Mouse (Mus musculus) liver, postnatal 0 days (tissue): Measurements from ENCODE around the gene Ppp1r9b. TPM values are rescaled to one million over a fixed set of nuclear protein-coding genes. Genes with fewer than 3 reads are reported as not detected.
"Not testable (repeated sequence)": the region's sequence is repeated elsewhere in the genome, so short reads cannot be mapped to it uniquely, and the experiment has no call there.

Experiments
- ATAC-seq: fragments of 200-750 bp; cut with Nextera tagmentation; 2 replicates; pipeline ENCODE4 v1.8.0; 2017; ENCODE audit warnings: mild to moderate bottlenecking, moderate library complexity
- DNase-seq: peaks from one replicate; pipeline ENCODE4 v3.0.0-alpha.2; 2016
- H3K27ac ChIP-seq: fragments of 300-500 bp; sonication (generic); 2 replicates; pipeline ENCODE4 v1.5.1; 2014; ENCODE audit warnings: antibody characterized with exemption, moderate library complexity, mild to moderate bottlenecking, low read depth
- H3K27me3 ChIP-seq: fragments of 300-500 bp; sonication (generic); 2 replicates; pipeline ENCODE4 v1.6.1; 2014; ENCODE audit warnings: low read length, control low read depth, mixed read lengths; ENCODE audit not compliant: insufficient read depth
- H3K36me3 ChIP-seq: fragments of 300-500 bp; sonication (generic); replicated peaks from 2 replicates; pipeline ENCODE4 v1.6.1; 2014; ENCODE audit warnings: mild to moderate bottlenecking, control low read depth, low read length, moderate library complexity, mixed read lengths; ENCODE audit not compliant: insufficient read depth
- H3K4me1 ChIP-seq: fragments of 300-500 bp; sonication (generic); 2 replicates; pipeline ENCODE4 v1.6.1; 2014; ENCODE audit warnings: antibody characterized with exemption, mild to moderate bottlenecking, control low read depth; ENCODE audit not compliant: insufficient read depth
- H3K4me2 ChIP-seq: fragments of 300-500 bp; sonication (generic); 2 replicates; pipeline ENCODE4 v1.6.1; 2014; ENCODE audit warnings: low read depth, mild to moderate bottlenecking, low read length, moderate library complexity, mixed read lengths
- H3K4me3 ChIP-seq: fragments of 300-500 bp; sonication (generic); 2 replicates; pipeline ENCODE4 v1.5.1; 2014; ENCODE audit warnings: low read depth, low read length
- H3K9ac ChIP-seq: fragments of 300-500 bp; sonication (generic); replicated peaks from 2 replicates; pipeline ENCODE4 v1.6.1; 2014; ENCODE audit warnings: mild to moderate bottlenecking, moderate library complexity
- H3K9me3 ChIP-seq: fragments of 300-500 bp; sonication (generic); 2 replicates; pipeline ENCODE4 v1.6.1; 2016; ENCODE audit warnings: mild to moderate bottlenecking, control low read depth, low read length, mixed read lengths
- CTCF ChIP-seq: sonication (generic); IDR thresholded peaks from 2 replicates; pipeline ENCODE4 v1.5.1; 2016; ENCODE audit warnings: antibody characterized with exemption, low read depth
- EP300 ChIP-seq: IDR thresholded peaks from 2 replicates; pipeline ENCODE4 v1.6.1; 2016; ENCODE audit warnings: antibody characterized with exemption, low read depth, mild to moderate bottlenecking
- WGBS: fragments of 180-500 bp; shearing (Covaris S2); extraction: QIAGEN DNeasy Blood & Tissue Kit; methylation state at CpG from one replicate; pipeline ENCODE4 v1.1.7; 2014; ENCODE audit not compliant: insufficient replicate concordance; 5-methylcytosine and 5-hydroxymethylcytosine counted together
- polyA plus RNA-seq: library from polyadenylated mRNA; unstranded; fragments of >200 nt; fragmentation: Nextera tagmentation; extraction: Ambion mirVana; gene quantifications from 2 replicates; pipeline ENCODE4 v1.2.1, GENCODE M21; 2015

Gene Ppp1r9b
- polyA plus RNA-seq, 1 experiment from 2014 or later: 6.1 TPM

- Histone ChIP-seq H3K27me3 (peaks cover 34% of the 10 kb centered on the region), H3K4me2 (peak overlapping the region; percentile 75), H3K4me3 (peak overlapping the region; percentile 78), H3K36me3 (peaks cover 3% of the 10 kb centered on the region), H3K9ac (peak overlapping the region; percentile 95), H3K4me1 (peaks cover 38% of the 10 kb centered on the region), H3K9me3 (no peaks in the 10 kb centered on the region), H3K27ac (peak overlapping the region; percentile 99)
- no peak for ATAC-seq
- TF ChIP-seq EP300 (no peak), CTCF (no peak)
- WGBS: 2% methylated on average over 23 of the region's 40 CpGs
- DNase-seq: no peak
Observed at GRCm38 (mm10) chr11:95010141-95010739, 19.4 kb downstream of the Ppp1r9b start.

GRCm38 (mm10) chr11:95010841-95011403 is 20.1 kb downstream of the Ppp1r9b start:
- ATAC-seq, DNase-seq, H3K36me3 ChIP-seq, H3K9me3 ChIP-seq: not testable (repeated sequence)
- 30% methylated on average over 4 of the region's 4 CpGs for WGBS
- H3K4me1 ChIP-seq: peaks cover 36% of the 10 kb centered on the region
- peak overlapping the region; percentile 75 for H3K4me2 ChIP-seq
- H3K9ac ChIP-seq: peak overlapping the region; percentile 95
- peak overlapping the region; percentile 78 for H3K4me3 ChIP-seq
- H3K27ac ChIP-seq: peak overlapping the region; percentile 99
- peaks cover 34% of the 10 kb centered on the region for H3K27me3 ChIP-seq

- H3K9ac ChIP-seq: peak overlapping the region; percentile 95
- no peaks in the 10 kb centered on the region for H3K9me3 ChIP-seq
- H3K4me2 ChIP-seq: peak overlapping the region; percentile 75
- ATAC-seq (no peak), DNase-seq (no peak)
- 6% methylated on average over 1 of the region's 1 CpGs for WGBS
- H3K4me1 ChIP-seq: peaks cover 32% of the 10 kb centered on the region
- H3K27me3 ChIP-seq: peaks cover 34% of the 10 kb centered on the region
- H3K4me3 ChIP-seq: peak overlapping the region; percentile 78
- 0 out of 2 replicates have a peak, but pooled peaks cover 3% of the 10 kb centered on the region for H3K36me3 ChIP-seq
- TF ChIP-seq EP300 (no peak), CTCF (no peak)
- H3K27ac ChIP-seq: peak overlapping the region; percentile 99
Observed at GRCm38 (mm10) chr11:95011416-95011815, 20.6 kb downstream of the Ppp1r9b start.

- peak overlapping the region; percentile 78 for H3K4me3 ChIP-seq
- 0 out of 2 replicates have a peak, but pooled peaks cover 3% of the 10 kb centered on the region for H3K36me3 ChIP-seq
- peak; percentile 96 for ATAC-seq
- 36% methylated on average over 3 of the region's 3 CpGs for WGBS
- TF ChIP-seq EP300 (peak; percentile 98), CTCF (no peak)
- peak overlapping the region; percentile 95 for H3K9ac ChIP-seq
- peak overlapping the region; percentile 75 for H3K4me2 ChIP-seq
- peak; percentile 68 for DNase-seq
- H3K27me3 ChIP-seq: peaks cover 34% of the 10 kb centered on the region
- no peaks in the 10 kb centered on the region for H3K9me3 ChIP-seq
- H3K27ac ChIP-seq: peak overlapping the region; percentile 99
- peaks cover 27% of the 10 kb centered on the region for H3K4me1 ChIP-seq
Observed at GRCm38 (mm10) chr11:95012075-95012474, 21.2 kb downstream of the Ppp1r9b start.

- peak overlapping the region; percentile 47 for H3K9ac ChIP-seq
- 49% methylated on average over 3 of the region's 3 CpGs for WGBS
- TF ChIP-seq EP300 (no peak), CTCF (no peak)
- 0 out of 2 replicates have a peak, but pooled peaks cover 3% of the 10 kb centered on the region for H3K36me3 ChIP-seq
- peaks cover 34% of the 10 kb centered on the region for H3K27me3 ChIP-seq
- H3K27ac ChIP-seq: peak overlapping the region; percentile 99
- H3K4me2 ChIP-seq: peak overlapping the region; percentile 75
- peak overlapping the region; percentile 78 for H3K4me3 ChIP-seq
- DNase-seq (no peak), ATAC-seq (no peak)
- no peaks in the 10 kb centered on the region for H3K9me3 ChIP-seq
- peaks cover 23% of the 10 kb centered on the region; the same call in 1 of the 2 replicates for H3K4me1 ChIP-seq
Observed at GRCm38 (mm10) chr11:95012487-95012886, 21.7 kb downstream of the Ppp1r9b start.

GRCm38 (mm10) chr11:95015484-95015883 is 24.6 kb downstream of the Ppp1r9b start:
- 60% methylated on average over 3 of the region's 3 CpGs for WGBS
- no peak overlapping the region for H3K27ac ChIP-seq
- peaks cover 28% of the 10 kb centered on the region for H3K27me3 ChIP-seq
- ATAC-seq (no peak), DNase-seq (no peak)
- no peak overlapping the region for H3K4me3 ChIP-seq
- peaks cover 14% of the 10 kb centered on the region for H3K36me3 ChIP-seq
- H3K9me3 ChIP-seq: no peaks in the 10 kb centered on the region
- no peak for TF ChIP-seq CTCF
- no peak for TF ChIP-seq EP300
- no peak overlapping the region for H3K4me2 ChIP-seq
- H3K9ac ChIP-seq: no peak overlapping the region
- H3K4me1 ChIP-seq: peaks cover 8% of the 10 kb centered on the region; the same call in 1 of the 2 replicates
